Mouse (Mus musculus): ENCODE data around the gene Tanc2.

DNA sequence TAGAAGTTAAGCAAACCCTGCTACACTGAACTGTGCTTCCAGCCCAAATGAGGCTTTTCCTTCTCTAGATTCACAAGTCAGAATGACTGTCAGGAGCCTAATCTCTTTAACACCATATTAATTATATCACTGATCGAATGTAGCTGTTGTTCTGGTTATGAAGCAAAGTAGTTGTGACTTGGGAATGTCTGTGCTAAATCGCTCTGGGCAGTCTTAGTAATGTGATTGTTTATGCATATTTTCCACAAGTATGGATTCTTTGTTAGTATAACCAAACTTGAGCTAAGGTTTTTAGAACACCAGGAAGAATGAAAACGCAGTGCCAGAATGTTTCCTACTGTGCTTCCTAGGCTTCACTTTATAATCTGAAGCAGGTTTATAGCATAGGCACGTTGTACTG lies 170.6 kb downstream of the Tanc2 start:
- no peak for TF ChIP-seq CTCF (IDR thresholded peaks at IDR 0.05)
- TF ChIP-seq EP300 (IDR thresholded peaks at IDR 0.05): no peak

All from lung, postnatal 0 days (tissue).